Mouse (Mus musculus): Measurements from ENCODE around the gene Trpm8.

- TF ChIP-seq CTCF (IDR thresholded peaks at IDR 0.05; ENCODE audit: extremely low read depth, insufficient read depth, insufficient read length, insufficient replicate concordance), result no peak
- TF ChIP-seq POLR2A (IDR thresholded peaks at IDR 0.05; ENCODE audit: low read depth, low read length), result no peak
Measured at GRCm38 (mm10) chr1:88345580-88345979, 68.1 kb downstream of the Trpm8 start.

All from spleen, adult 2 months (tissue).